Mouse (Mus musculus): ENCODE data around the gene Ppp2r5c.

DNA sequence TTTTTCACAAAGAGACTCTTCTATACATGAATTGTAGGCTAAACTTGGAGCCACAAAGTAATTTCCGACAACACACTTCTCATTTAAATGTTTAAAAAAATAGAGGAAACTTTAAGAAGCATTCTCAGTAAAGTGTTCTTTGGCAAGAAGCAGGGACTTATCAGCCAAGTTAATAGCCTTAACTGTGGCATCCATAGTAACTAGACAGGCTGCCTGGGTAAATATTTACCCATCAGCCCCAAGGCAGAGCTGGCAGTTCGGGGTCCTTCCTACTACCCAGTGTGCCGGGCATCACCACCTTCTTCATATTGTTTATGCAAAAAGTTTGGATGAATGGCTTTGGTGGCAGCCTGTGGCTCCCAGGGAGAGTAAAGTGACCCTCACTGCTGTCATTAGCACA, 50.1 kb downstream of the Ppp2r5c start:
- TF ChIP-seq ZC3H11A (IDR thresholded peaks at IDR 0.05; ENCODE audit: low read depth, low read length) (no peak), CTCF (IDR thresholded peaks at IDR 0.05 in 2 of 3, conservative IDR thresholded peaks at IDR 0.05 in 1 of 3; ENCODE audit: control insufficient read depth in 1 of 3, insufficient read depth in 1 of 3, low read depth in 2 of 3, low read length in 3 of 3, poor library complexity in 1 of 3, severe bottlenecking in 1 of 3) (no peak), TAL1 (IDR thresholded peaks at IDR 0.05; ENCODE audit: low read length) (no peak), RCOR1 (IDR thresholded peaks at IDR 0.05; ENCODE audit: low read depth, low read length) (no peak), POLR2A (IDR thresholded peaks at IDR 0.05; ENCODE audit: control insufficient read depth in 1 of 2, insufficient read depth in 1 of 2, low read depth in 1 of 2, low read length in 2 of 2, poor library complexity in 1 of 2) (no peak), ETS1 (IDR thresholded peaks at IDR 0.05; ENCODE audit: low read depth, low read length) (no peak), GABPA (IDR thresholded peaks at IDR 0.05; ENCODE audit: low read depth, low read length) (no peak), RAD21 (IDR thresholded peaks at IDR 0.05; ENCODE audit: low read depth, low read length) (no peak), UBTF (IDR thresholded peaks at IDR 0.05; ENCODE audit: borderline replicate concordance, insufficient read depth, low read depth, low read length) (no peak), NELFE (IDR thresholded peaks at IDR 0.05; ENCODE audit: low read depth, low read length) (no peak)

Measured in MEL (cell line).